Mouse (Mus musculus) E14TG2a.4 (cell line): ENCODE results near the gene Opn3.

Experiments
- H3K27me3 ChIP-seq: 2 replicates; pipeline ENCODE4 v1.6.1; 2014; ENCODE audit warnings: low read length, control low read depth; ENCODE audit not compliant: insufficient read depth
- H3K36me3 ChIP-seq: 2 replicates; pipeline ENCODE4 v1.6.1; 2014; ENCODE audit warnings: low read length, control low read depth; ENCODE audit not compliant: insufficient read depth
- H3K4me1 ChIP-seq: replicated peaks from 2 replicates; pipeline ENCODE4 v1.6.1; 2014; ENCODE audit warnings: low read depth, low read length, control low read depth
- H3K4me3 ChIP-seq: replicated peaks from 2 replicates; pipeline ENCODE4 v1.5.1; 2014; ENCODE audit warnings: mild to moderate bottlenecking, low read length
- H3K9me3 ChIP-seq: 2 replicates; pipeline ENCODE4 v1.6.1; 2014; ENCODE audit warnings: low read length, control low read depth
- CTCF ChIP-seq: conservative IDR thresholded peaks from 2 replicates; pipeline ENCODE4 v1.5.1; 2014; ENCODE audit warnings: low read length
- NANOG ChIP-seq: IDR thresholded peaks from 2 replicates; pipeline ENCODE4 v1.6.1; 2014; ENCODE audit warnings: borderline replicate concordance, low read length, mixed read lengths
- POU5F1 ChIP-seq: IDR thresholded peaks from 2 replicates; pipeline ENCODE4 v1.6.1; 2014; ENCODE audit warnings: low read length, borderline replicate concordance

Opn3 gene

GRCm38 (mm10) chr1:175692246-175692996, at the start of gene Opn3, which contains the start of gene Chml:
Opn3 (minus strand) TSS chr1:175692776.
Chml (minus strand) TSS chr1:175692901.
- TF ChIP-seq CTCF = no peak
- TF ChIP-seq NANOG = no peak
- TF ChIP-seq POU5F1 = no peak
- Histone ChIP-seq H3K27me3 (no peaks in the 10 kb centered on the region), H3K9me3 (no peaks in the 10 kb centered on the region; the same call in 1 of the 2 replicates), H3K36me3 (peaks cover 11% of the 10 kb centered on the region), H3K4me3 (peak within 1 kb of the TSS; percentile 87), H3K4me1 (peaks cover 24% of the 10 kb centered on the region)

GRCm38 (mm10) chr1:175725771-175726170, 33.2 kb upstream of the Opn3 start:
- H3K4me1 ChIP-seq = no peaks in the 10 kb centered on the region
- TF ChIP-seq POU5F1 (no peak), CTCF (no peak), NANOG (no peak)

GRCm38 (mm10) chr1:175716832-175717231, 24.3 kb upstream of the Opn3 start:
- no peaks in the 10 kb centered on the region for H3K9me3 ChIP-seq
- no peak for TF ChIP-seq CTCF
- TF ChIP-seq NANOG = no peak
- TF ChIP-seq POU5F1 = no peak
- no peak overlapping the region for H3K4me3 ChIP-seq
- H3K27me3 ChIP-seq = no peaks in the 10 kb centered on the region
- no peaks in the 10 kb centered on the region for H3K36me3 ChIP-seq
- peaks cover 12% of the 10 kb centered on the region for H3K4me1 ChIP-seq

More at GRCm38 (mm10) chr1:175725771-175726170, 33.2 kb upstream of the Opn3 start:
- Histone ChIP-seq H3K4me3 (no peak overlapping the region), H3K27me3 (no peaks in the 10 kb centered on the region), H3K36me3 (no peaks in the 10 kb centered on the region), H3K9me3 (no peaks in the 10 kb centered on the region)

- TF ChIP-seq NANOG (no peak), POU5F1 (no peak), CTCF (no peak)
These were observed 19.8 kb upstream of the Opn3 start for GRCm38 (mm10) chr1:175712338-175712909.

GRCm38 (mm10) chr1:175708013-175708412, 15.4 kb upstream of the Opn3 start:
- TF ChIP-seq POU5F1 (no peak), NANOG (no peak), CTCF (no peak)
- Histone ChIP-seq H3K9me3 (no peaks in the 10 kb centered on the region), H3K27me3 (no peaks in the 10 kb centered on the region), H3K4me1 (peaks cover 12% of the 10 kb centered on the region), H3K36me3 (no peaks in the 10 kb centered on the region), H3K4me3 (no peak overlapping the region)

More at GRCm38 (mm10) chr1:175712338-175712909, 19.8 kb upstream of the Opn3 start:
- Histone ChIP-seq H3K4me1 (peaks cover 12% of the 10 kb centered on the region), H3K4me3 (no peak overlapping the region), H3K9me3 (no peaks in the 10 kb centered on the region), H3K27me3 (no peaks in the 10 kb centered on the region), H3K36me3 (no peaks in the 10 kb centered on the region)

GRCm38 (mm10) chr1:175707599-175707998, 15.0 kb upstream of the Opn3 start:
- H3K27me3 ChIP-seq = no peaks in the 10 kb centered on the region
- peaks cover 8% of the 10 kb centered on the region for H3K4me1 ChIP-seq
- TF ChIP-seq CTCF = no peak
- no peak for TF ChIP-seq NANOG
- TF ChIP-seq POU5F1 = no peak
- H3K36me3 ChIP-seq = no peaks in the 10 kb centered on the region
- H3K4me3 ChIP-seq = no peak overlapping the region
- no peaks in the 10 kb centered on the region for H3K9me3 ChIP-seq

GRCm38 (mm10) chr1:175701145-175701544, 8.6 kb upstream of the Opn3 start:
- Histone ChIP-seq H3K36me3 (no peaks in the 10 kb centered on the region), H3K4me1 (peaks cover 11% of the 10 kb centered on the region; the same call in 1 of the 2 replicates), H3K4me3 (no peak overlapping the region), H3K9me3 (no peaks in the 10 kb centered on the region), H3K27me3 (no peaks in the 10 kb centered on the region)
- TF ChIP-seq NANOG = no peak
- no peak for TF ChIP-seq POU5F1
- no peak for TF ChIP-seq CTCF

- no peaks in the 10 kb centered on the region for H3K36me3 ChIP-seq
- no peak for TF ChIP-seq CTCF
- TF ChIP-seq POU5F1 = no peak
- no peak for TF ChIP-seq NANOG
- no peak overlapping the region for H3K4me3 ChIP-seq
- no peaks in the 10 kb centered on the region for H3K27me3 ChIP-seq
- peaks cover 11% of the 10 kb centered on the region; the same call in 1 of the 2 replicates for H3K4me1 ChIP-seq
- H3K9me3 ChIP-seq = no peaks in the 10 kb centered on the region
These were observed 7.2 kb upstream of the Opn3 start for GRCm38 (mm10) chr1:175699796-175700195.
